Mouse (Mus musculus) cerebellum, postnatal 14 days (tissue): ENCODE results near the gene Dpy19l3.

ENCODE experiments used
- DNase-seq, 2 experiments: peaks; one replicate each; pipeline ENCODE4 v3.0.0; 2021; ENCODE audit warnings: mixed read lengths in 2 of 2

Gene Dpy19l3

GRCm38 (mm10) chr7:35687229-35687628, 67.0 kb downstream of the Dpy19l3 start:
- peak; percentile 28 to 31 for DNase-seq

GRCm38 (mm10) chr7:35686756-35687155, 67.5 kb downstream of the Dpy19l3 start:
- DNase-seq = peak; percentile 79 to 80

- DNase-seq = no peak
Measured at GRCm38 (mm10) chr7:35686216-35686615, 68.0 kb downstream of the Dpy19l3 start.

GRCm38 (mm10) chr7:35683409-35684122, 70.7 kb downstream of the Dpy19l3 start:
- DNase-seq = no peak

- DNase-seq = peak in 1 of 2 experiments; percentile 26
Measured at GRCm38 (mm10) chr7:35681559-35681958, 72.7 kb downstream of the Dpy19l3 start.

- no peak for DNase-seq
Measured at GRCm38 (mm10) chr7:35678976-35679375, 75.3 kb downstream of the Dpy19l3 start.

GRCm38 (mm10) chr7:35668066-35669041, 85.9 kb downstream of the Dpy19l3 start:
- DNase-seq = no peak

- DNase-seq = no peak
Measured at GRCm38 (mm10) chr7:35663790-35664376, 90.4 kb downstream of the Dpy19l3 start.

- DNase-seq = peak; percentile 25 to 61
Measured at GRCm38 (mm10) chr7:35659173-35659572, 95.1 kb downstream of the Dpy19l3 start.

- no peak for DNase-seq
Measured at GRCm38 (mm10) chr7:35657829-35658228, 96.4 kb downstream of the Dpy19l3 start.

- peak in 1 of 2 experiments; percentile 22 for DNase-seq
Measured at GRCm38 (mm10) chr7:35651583-35652270, 102.5 kb downstream of the Dpy19l3 start.

- peak; percentile 48 to 63 for DNase-seq
Measured at GRCm38 (mm10) chr7:35650716-35651410, 103.4 kb downstream of the Dpy19l3 start.

- DNase-seq = peak in 1 of 2 experiments; percentile 55
Measured at GRCm38 (mm10) chr7:35649071-35649470, 105.2 kb downstream of the Dpy19l3 start.

- no peak for DNase-seq
Measured at GRCm38 (mm10) chr7:35648239-35649069, 105.8 kb downstream of the Dpy19l3 start.

GRCm38 (mm10) chr7:35647101-35647698, 107.1 kb downstream of the Dpy19l3 start, which contains the start of gene Pdcd5:
Gene Pdcd5, minus strand, starts transcription at chr7:35647521.
- DNase-seq = peak; percentile 99

GRCm38 (mm10) chr7:35646317-35647081, 107.8 kb downstream of the Dpy19l3 start:
- DNase-seq = peak in 1 of 2 experiments; percentile 39

GRCm38 (mm10) chr7:35640072-35640471, 114.2 kb downstream of the Dpy19l3 start:
- DNase-seq = no peak

- DNase-seq = no peak
Measured at GRCm38 (mm10) chr7:35636874-35637273, 117.4 kb downstream of the Dpy19l3 start.

GRCm38 (mm10) chr7:35636229-35636628, 118.0 kb downstream of the Dpy19l3 start:
- DNase-seq = peak; percentile 57 to 70
